Mouse (Mus musculus) midbrain, embryonic 11.5 days (tissue): ENCODE measurements at regions not wholly inside any gene's neighbourhood (a gene's known extent, or its start where the extent isn't known, plus 50 kb on each side); places are given as distances from the start of the nearest gene placed in this dataset.

Experiments
- ATAC-seq: fragments of 200-750 bp; cut with Nextera tagmentation; 2 replicates; pipeline ENCODE4 v1.8.0; 2017; ENCODE audit warnings: moderate TSS enrichment, moderate library complexity; ENCODE audit not compliant: low FRiP score
- DNase-seq: peaks from one replicate; pipeline ENCODE4 v3.0.0; 2015; ENCODE audit warnings: low spot score; ENCODE audit errors: missing footprints
- H3K27ac ChIP-seq: fragments of 300-500 bp; sonication (generic); 2 replicates; pipeline ENCODE4 v1.5.1; 2014; ENCODE audit warnings: low read depth, low read length
- H3K27me3 ChIP-seq: fragments of 300-500 bp; sonication (generic); 2 replicates; pipeline ENCODE4 v1.6.1; 2014; ENCODE audit warnings: mild to moderate bottlenecking, low read length, moderate library complexity, mixed read lengths; ENCODE audit not compliant: control insufficient read depth, insufficient read depth
- H3K36me3 ChIP-seq: fragments of 300-500 bp; sonication (generic); 2 replicates; pipeline ENCODE4 v1.6.1; 2014; ENCODE audit warnings: mild to moderate bottlenecking, low read length, moderate library complexity, mixed read lengths; ENCODE audit not compliant: control insufficient read depth, insufficient read depth
- H3K4me1 ChIP-seq: fragments of 300-500 bp; sonication (generic); 2 replicates; pipeline ENCODE4 v1.6.1; 2014; ENCODE audit warnings: low read length; ENCODE audit not compliant: control insufficient read depth, insufficient read depth
- H3K4me2 ChIP-seq: fragments of 300-500 bp; sonication (generic); 2 replicates; pipeline ENCODE4 v1.6.1; 2014; ENCODE audit warnings: mild to moderate bottlenecking, moderate library complexity
- H3K4me3 ChIP-seq: fragments of 300-500 bp; sonication (generic); 2 replicates; pipeline ENCODE4 v1.5.1; 2014; ENCODE audit warnings: low read depth, low read length
- H3K9ac ChIP-seq: fragments of 300-500 bp; sonication (generic); 2 replicates; pipeline ENCODE4 v1.6.1; 2014; ENCODE audit warnings: low read length
- H3K9me3 ChIP-seq: fragments of 300-500 bp; sonication (generic); 2 replicates; pipeline ENCODE4 v1.6.1; 2016; ENCODE audit warnings: low read length; ENCODE audit not compliant: control insufficient read depth
- WGBS: fragments of 180-500 bp; shearing (Covaris S2); extraction: QIAGEN DNeasy Blood & Tissue Kit; methylation state at CpG from one replicate; pipeline ENCODE4 v1.1.7; 2014; 5-methylcytosine and 5-hydroxymethylcytosine counted together

GRCm38 (mm10) chr13:69062692-69063233 is 63.4 kb upstream of the Adcy2 start:
- Histone ChIP-seq H3K9me3 (no peaks in the 10 kb centered on the region), H3K36me3 (no peaks in the 10 kb centered on the region), H3K4me1 (no peaks in the 10 kb centered on the region), H3K27me3 (no peaks in the 10 kb centered on the region), H3K9ac (no peak overlapping the region), H3K27ac (no peak overlapping the region), H3K4me3 (no peak overlapping the region), H3K4me2 (no peak overlapping the region)
- DNase-seq, result no peak
- 80% methylated on average over 3 of the region's 3 CpGs for WGBS
- no peak for ATAC-seq

- no peak for DNase-seq
- no peaks in the 10 kb centered on the region for H3K4me1 ChIP-seq
- H3K27ac ChIP-seq, result no peak overlapping the region
- H3K4me3 ChIP-seq, result no peak overlapping the region
- ATAC-seq, result no peak
- no peak overlapping the region for H3K9ac ChIP-seq
- 86% methylated on average over 3 of the region's 3 CpGs for WGBS
- no peaks in the 10 kb centered on the region for H3K27me3 ChIP-seq
- no peak overlapping the region for H3K4me2 ChIP-seq
- H3K9me3 ChIP-seq, result no peaks in the 10 kb centered on the region
- no peaks in the 10 kb centered on the region for H3K36me3 ChIP-seq
Measured at GRCm38 (mm10) chr13:69061436-69061835, 62.1 kb upstream of the Adcy2 start.
